Mouse (Mus musculus): ENCODE measurements around the gene Alg12. TPM values are rescaled to one million over a fixed set of nuclear protein-coding genes. Genes with fewer than 3 reads are reported as not detected.

Gene Alg12
- polyA plus RNA-seq, 1 experiment from 2014 or later = 7.6 TPM

GRCm38 (mm10) chr15:88861772-88862622 is 42.9 kb upstream of the Alg12 start, which contains the start of gene Pim3:
TSS of gene Pim3 (plus strand) at chr15:88862186.
- Histone ChIP-seq H3K27me3 (no peaks in the 10 kb centered on the region), H3K9ac (peak within 1 kb of the TSS; percentile 93), H3K4me1 (peaks cover 35% of the 10 kb centered on the region), H3K4me3 (peak within 1 kb of the TSS; percentile 92), H3K9me3 (replicated peaks) (no peaks in the 10 kb centered on the region), H3K4me2 (peak within 1 kb of the TSS; percentile 92), H3K36me3 (ENCODE audit: poor library complexity, severe bottlenecking) (peaks cover 30% of the 10 kb centered on the region), H3K27ac (peak within 1 kb of the TSS; percentile 97)
- peak; percentile 87 for ATAC-seq
- WGBS = under 1% methylated on average over 106 of the region's 107 CpGs

DNA sequence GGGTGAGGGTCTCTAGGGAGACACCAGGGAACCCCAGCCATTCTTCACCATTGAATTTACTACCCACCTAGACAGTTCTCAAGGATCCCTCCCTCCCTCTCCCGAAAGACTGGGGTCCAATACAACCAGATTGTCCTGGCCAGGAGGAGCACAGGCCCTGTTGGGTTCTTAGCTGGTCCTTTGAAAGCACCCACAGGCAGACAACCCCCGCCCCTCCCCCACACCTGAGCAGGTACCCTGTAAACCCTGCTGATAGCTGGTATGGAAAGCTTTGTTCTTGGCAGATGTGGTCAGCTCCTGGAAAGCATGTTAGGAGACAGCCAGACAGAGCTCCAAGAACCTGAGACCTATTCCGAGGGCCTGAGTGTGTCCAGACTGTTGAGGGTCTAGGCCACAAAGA is 41.7 kb upstream of the Alg12 start:
- ATAC-seq = no peak

GRCm38 (mm10) chr15:88859206-88859970 is 40.3 kb upstream of the Alg12 start:
- no peak for ATAC-seq
- 78% methylated on average over 8 of the region's 8 CpGs for WGBS
- Histone ChIP-seq H3K27me3 (no peaks in the 10 kb centered on the region), H3K4me1 (peaks cover 25% of the 10 kb centered on the region), H3K4me3 (no peak overlapping the region), H3K36me3 (ENCODE audit: poor library complexity, severe bottlenecking) (peaks cover 4% of the 10 kb centered on the region), H3K27ac (no peak overlapping the region), H3K9ac (no peak overlapping the region), H3K4me2 (no peak overlapping the region), H3K9me3 (replicated peaks) (no peaks in the 10 kb centered on the region)

More for the DNA sequence above, 41.7 kb upstream of the Alg12 start:
- H3K27me3 ChIP-seq = no peaks in the 10 kb centered on the region
- peaks cover 18% of the 10 kb centered on the region for H3K36me3 ChIP-seq (ENCODE audit: poor library complexity, severe bottlenecking)
- no peak overlapping the region for H3K4me2 ChIP-seq
- H3K27ac ChIP-seq = no peak overlapping the region
- no peak overlapping the region for H3K9ac ChIP-seq
- no peak overlapping the region for H3K4me3 ChIP-seq
- WGBS = 97% methylated on average over 3 of the region's 3 CpGs
- peaks cover 28% of the 10 kb centered on the region for H3K4me1 ChIP-seq
- no peaks in the 10 kb centered on the region for H3K9me3 ChIP-seq (replicated peaks)

- ATAC-seq = no peak
- WGBS = 86% methylated on average over 2 of the region's 2 CpGs
- no peak overlapping the region for H3K27ac ChIP-seq
- no peak overlapping the region for H3K4me2 ChIP-seq
- H3K4me1 ChIP-seq = peaks cover 24% of the 10 kb centered on the region
- H3K4me3 ChIP-seq = no peak overlapping the region
- no peaks in the 10 kb centered on the region for H3K9me3 ChIP-seq (replicated peaks)
- H3K36me3 ChIP-seq (ENCODE audit: poor library complexity, severe bottlenecking) = no peaks in the 10 kb centered on the region
- H3K27me3 ChIP-seq = no peaks in the 10 kb centered on the region
- H3K9ac ChIP-seq = 0 out of 2 replicates have a peak overlapping the region, but pooled peaks have one; percentile 21
These were observed 39.6 kb upstream of the Alg12 start for GRCm38 (mm10) chr15:88858707-88859106.

GRCm38 (mm10) chr15:88858141-88858541 is 39.0 kb upstream of the Alg12 start:
- no peak overlapping the region for H3K4me2 ChIP-seq
- peaks cover 22% of the 10 kb centered on the region for H3K4me1 ChIP-seq
- WGBS = 92% methylated on average over 3 of the region's 3 CpGs
- H3K36me3 ChIP-seq (ENCODE audit: poor library complexity, severe bottlenecking) = no peaks in the 10 kb centered on the region
- no peak overlapping the region for H3K27ac ChIP-seq
- H3K4me3 ChIP-seq = no peak overlapping the region
- no peaks in the 10 kb centered on the region for H3K9me3 ChIP-seq (replicated peaks)
- no peak overlapping the region for H3K9ac ChIP-seq
- ATAC-seq = no peak
- H3K27me3 ChIP-seq = no peaks in the 10 kb centered on the region

GRCm38 (mm10) chr15:88857361-88857760 is 38.2 kb upstream of the Alg12 start:
- H3K4me3 ChIP-seq = no peak overlapping the region
- H3K9me3 ChIP-seq (replicated peaks) = no peaks in the 10 kb centered on the region
- no peak overlapping the region for H3K4me2 ChIP-seq
- peaks cover 17% of the 10 kb centered on the region for H3K4me1 ChIP-seq
- no peak overlapping the region for H3K27ac ChIP-seq
- 93% methylated on average over 7 of the region's 7 CpGs for WGBS
- no peak for ATAC-seq
- no peaks in the 10 kb centered on the region for H3K27me3 ChIP-seq
- H3K36me3 ChIP-seq (ENCODE audit: poor library complexity, severe bottlenecking) = no peaks in the 10 kb centered on the region
- no peak overlapping the region for H3K9ac ChIP-seq

GRCm38 (mm10) chr15:88856613-88857012 is 37.5 kb upstream of the Alg12 start:
- no peak for ATAC-seq
- H3K27ac ChIP-seq = no peak overlapping the region
- 79% methylated on average over 5 of the region's 5 CpGs for whole genome bisulfite sequencing

DNA sequence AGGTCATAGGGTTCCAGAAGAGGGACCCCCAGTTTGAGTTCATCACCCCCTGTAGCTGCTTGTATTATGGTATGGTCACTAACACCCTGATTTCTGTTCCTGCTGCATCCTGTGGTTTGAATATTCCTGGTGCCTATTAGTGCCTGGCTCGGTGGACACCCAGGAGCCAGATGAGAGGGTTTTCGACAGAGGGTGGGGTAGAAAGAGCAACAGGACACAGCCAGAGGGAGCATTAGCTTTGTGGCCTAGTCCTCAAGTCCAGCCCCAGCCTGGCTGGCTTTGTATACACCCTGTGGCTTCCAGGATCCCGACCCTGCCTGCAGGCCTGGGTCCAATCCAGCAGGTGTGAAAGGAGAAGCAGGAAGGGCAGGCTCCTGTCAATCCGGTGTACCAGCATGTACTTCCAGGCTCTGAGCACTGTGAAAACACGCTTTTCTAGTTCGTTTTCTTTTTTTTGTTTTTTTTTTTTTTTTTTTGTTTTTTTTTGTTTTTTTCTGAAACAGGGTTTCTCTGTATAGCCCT is 36.8 kb upstream of the Alg12 start:
- Histone ChIP-seq H3K4me3 (no peak overlapping the region), H3K27me3 (no peaks in the 10 kb centered on the region), H3K36me3 (ENCODE audit: poor library complexity, severe bottlenecking) (no peaks in the 10 kb centered on the region), H3K9me3 (replicated peaks) (no peaks in the 10 kb centered on the region), H3K4me1 (peaks cover 12% of the 10 kb centered on the region; the same call in 1 of the 2 replicates), H3K9ac (no peak overlapping the region), H3K27ac (no peak overlapping the region), H3K4me2 (no peak overlapping the region)
- WGBS = 81% methylated on average over 6 of the region's 6 CpGs
- ATAC-seq = no peak

More at GRCm38 (mm10) chr15:88856613-88857012, 37.5 kb upstream of the Alg12 start:
- Histone ChIP-seq H3K4me3 (no peak overlapping the region), H3K36me3 (ENCODE audit: poor library complexity, severe bottlenecking) (no peaks in the 10 kb centered on the region), H3K4me1 (peaks cover 16% of the 10 kb centered on the region), H3K27me3 (no peaks in the 10 kb centered on the region), H3K4me2 (no peak overlapping the region), H3K9me3 (replicated peaks) (no peaks in the 10 kb centered on the region), H3K9ac (no peak overlapping the region)

- no peak for ATAC-seq
- H3K36me3 ChIP-seq (ENCODE audit: poor library complexity, severe bottlenecking) = no peaks in the 10 kb centered on the region
- H3K27ac ChIP-seq = no peak overlapping the region
- peaks cover 15% of the 10 kb centered on the region; the same call in 1 of the 2 replicates for H3K4me1 ChIP-seq
- H3K27me3 ChIP-seq = no peaks in the 10 kb centered on the region
- 75% methylated on average over 15 of the region's 15 CpGs for WGBS
- no peak overlapping the region for H3K4me3 ChIP-seq
- H3K4me2 ChIP-seq = no peak overlapping the region
- no peaks in the 10 kb centered on the region for H3K9me3 ChIP-seq (replicated peaks)
- H3K9ac ChIP-seq = no peak overlapping the region
These were observed 36.1 kb upstream of the Alg12 start for GRCm38 (mm10) chr15:88854969-88855830.

DNA sequence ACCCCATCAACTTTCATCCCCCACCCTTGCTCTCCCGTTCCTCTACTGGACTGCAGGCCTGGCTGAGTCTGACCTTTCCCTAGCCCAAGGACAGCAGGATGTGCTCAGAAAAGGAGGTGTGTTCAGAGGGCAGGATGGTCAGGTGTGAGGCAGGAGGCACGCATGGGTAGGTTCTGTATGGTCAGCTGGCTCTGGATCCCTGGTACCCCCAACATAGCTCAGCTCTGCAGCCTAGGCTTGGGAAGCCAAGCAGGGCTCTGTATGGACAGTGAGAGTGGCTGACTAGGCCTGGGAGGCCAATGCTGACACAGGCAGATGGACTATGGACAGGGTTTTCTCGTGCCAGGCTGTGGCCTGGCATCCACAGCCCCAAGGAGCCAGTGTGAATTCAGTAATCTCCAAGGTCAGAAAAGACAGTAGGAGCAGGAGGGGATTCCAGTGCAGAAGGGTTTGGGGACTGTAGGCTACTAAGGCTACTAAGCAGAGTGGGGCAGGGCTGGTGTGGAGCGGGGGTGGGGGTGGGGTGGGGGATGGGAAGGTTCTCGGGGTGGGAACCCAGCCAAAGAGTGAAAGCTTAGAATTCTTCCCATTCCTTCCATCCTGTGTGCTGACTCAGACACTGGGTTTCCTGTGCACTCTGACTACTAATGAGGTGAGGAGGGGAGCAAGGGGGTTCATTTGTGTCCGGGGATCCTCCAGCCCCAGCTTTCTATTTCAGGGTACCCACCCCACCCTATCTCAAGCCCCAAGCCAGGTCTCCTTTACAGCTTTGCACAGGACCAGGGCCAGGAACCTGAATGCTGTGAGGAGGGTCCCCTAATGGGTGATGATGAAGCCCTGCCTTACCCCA is 35.2 kb upstream of the Alg12 start:
- no peak overlapping the region for H3K27ac ChIP-seq
- H3K4me1 ChIP-seq = peaks cover 15% of the 10 kb centered on the region; the same call in 1 of the 2 replicates
- no peak overlapping the region for H3K4me3 ChIP-seq
- H3K9me3 ChIP-seq (replicated peaks) = no peaks in the 10 kb centered on the region
- ATAC-seq = no peak
- H3K27me3 ChIP-seq = no peaks in the 10 kb centered on the region
- no peak overlapping the region for H3K4me2 ChIP-seq
- no peaks in the 10 kb centered on the region for H3K36me3 ChIP-seq (ENCODE audit: poor library complexity, severe bottlenecking)
- 0 out of 2 replicates have a peak overlapping the region, but pooled peaks have one; percentile 16 for H3K9ac ChIP-seq
- WGBS = 52% methylated on average over 6 of the region's 6 CpGs

DNA sequence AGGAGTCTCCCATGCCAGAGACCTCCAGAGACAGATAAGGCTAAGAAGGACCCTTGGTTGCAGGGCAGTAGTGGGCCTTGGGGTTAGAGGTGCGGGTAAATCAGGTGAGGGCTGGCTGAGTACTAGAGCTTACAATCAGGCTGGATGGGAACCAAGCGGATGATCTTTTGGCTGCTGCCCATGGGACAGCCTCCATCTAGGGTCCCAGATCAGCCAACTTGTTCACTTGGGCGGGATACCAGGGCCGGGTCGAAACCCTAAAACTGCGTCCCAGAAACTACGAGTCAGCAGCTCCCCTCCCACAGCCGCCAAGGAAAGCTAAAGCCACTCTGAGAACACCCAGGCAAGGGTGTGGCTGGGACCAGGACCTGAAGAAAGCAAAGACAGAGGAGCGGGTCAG is 34.0 kb upstream of the Alg12 start:
- Histone ChIP-seq H3K36me3 (ENCODE audit: poor library complexity, severe bottlenecking) (no peaks in the 10 kb centered on the region), H3K4me2 (no peak overlapping the region), H3K27me3 (no peaks in the 10 kb centered on the region), H3K9ac (no peak overlapping the region), H3K4me1 (peaks cover 15% of the 10 kb centered on the region; the same call in 1 of the 2 replicates), H3K27ac (no peak overlapping the region), H3K4me3 (no peak overlapping the region), H3K9me3 (replicated peaks) (no peaks in the 10 kb centered on the region)
- ATAC-seq = no peak
- WGBS = 89% methylated on average over 9 of the region's 9 CpGs
